Mouse (Mus musculus): ENCODE data around the gene Rab37. TPM values are rescaled to one million over a fixed set of nuclear protein-coding genes. Genes with fewer than 3 reads are reported as not detected.
A peak's percentile ranks its signal among the peaks of the same experiment; 100 is the strongest.

The Rab37 gene
- total RNA-seq, 2 experiments from 2014 or later, result 2.3 to 2.7 TPM

DNA sequence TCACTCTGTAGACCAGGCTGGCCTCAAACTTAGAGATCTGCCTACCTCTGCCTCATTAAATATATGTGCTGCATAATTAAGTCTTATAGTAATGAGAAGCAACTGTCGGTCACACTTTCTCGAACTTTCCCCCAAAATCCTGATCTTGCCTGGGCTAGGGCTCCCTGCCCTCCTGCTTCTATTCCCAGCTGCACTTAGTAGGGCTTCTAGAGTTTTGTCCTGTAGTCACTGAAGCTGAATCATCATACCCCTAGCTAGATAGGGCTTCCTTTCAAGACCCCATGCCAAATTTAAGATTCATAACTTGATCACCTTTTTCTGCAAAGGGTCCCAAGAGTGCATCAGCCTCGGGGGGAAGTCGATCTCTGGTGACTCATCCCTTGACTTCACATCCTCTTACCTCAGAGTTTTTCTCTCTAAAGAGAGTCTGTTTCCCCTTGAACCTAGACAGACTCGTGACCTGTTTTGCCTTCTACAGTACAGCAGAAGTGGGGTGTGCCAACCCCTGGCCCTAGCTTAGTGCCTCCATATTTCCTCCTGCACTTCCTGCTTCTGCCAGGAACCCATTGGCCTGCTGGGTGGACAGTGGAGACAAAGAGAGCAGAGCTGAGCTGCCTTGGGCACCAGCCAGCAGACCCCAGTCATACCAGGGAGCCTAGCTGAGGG lies 47.5 kb downstream of the Rab37 start:
- no peak for DNase-seq

DNA sequence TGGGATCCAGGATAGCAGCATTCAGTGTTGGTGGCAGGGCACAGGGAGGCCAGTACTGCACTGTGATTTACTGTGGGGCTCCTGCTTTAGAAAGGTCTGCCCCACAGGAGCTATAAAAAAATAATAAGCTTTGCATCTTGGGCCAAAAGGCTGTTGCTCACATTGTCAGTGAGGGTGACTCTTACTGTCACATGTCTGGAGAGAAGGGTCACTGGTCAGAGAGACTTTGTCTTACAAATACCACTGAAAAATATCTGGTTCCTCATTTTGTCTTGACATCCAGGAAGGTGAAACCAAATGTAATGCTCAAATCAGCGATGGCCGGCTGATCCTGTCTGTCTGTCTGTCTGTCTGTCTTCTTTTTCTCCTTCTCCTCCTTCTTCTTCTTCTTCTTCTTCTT lies 50.7 kb downstream of the Rab37 start:
- DNase-seq, result no peak

DNA sequence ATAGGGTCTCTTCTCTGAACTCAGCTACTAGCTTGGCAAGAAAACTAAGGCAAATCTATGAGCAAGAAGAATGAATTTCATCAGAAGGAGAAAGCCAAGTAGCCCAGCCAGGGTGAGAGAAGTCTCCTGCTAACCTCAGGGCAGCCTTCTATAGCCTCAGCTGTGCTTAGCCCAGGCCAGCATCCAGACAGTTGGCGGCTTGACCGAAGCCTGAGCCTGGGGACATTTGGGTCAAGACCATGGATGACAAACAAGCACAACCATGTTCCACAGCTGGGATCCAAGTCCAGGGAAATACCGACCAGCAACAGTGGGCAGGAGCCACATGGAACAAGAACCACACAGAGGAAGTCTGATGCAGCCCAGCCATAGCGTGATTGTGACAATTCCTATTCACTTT lies 56.6 kb downstream of the Rab37 start:
- DNase-seq, result no peak

DNA sequence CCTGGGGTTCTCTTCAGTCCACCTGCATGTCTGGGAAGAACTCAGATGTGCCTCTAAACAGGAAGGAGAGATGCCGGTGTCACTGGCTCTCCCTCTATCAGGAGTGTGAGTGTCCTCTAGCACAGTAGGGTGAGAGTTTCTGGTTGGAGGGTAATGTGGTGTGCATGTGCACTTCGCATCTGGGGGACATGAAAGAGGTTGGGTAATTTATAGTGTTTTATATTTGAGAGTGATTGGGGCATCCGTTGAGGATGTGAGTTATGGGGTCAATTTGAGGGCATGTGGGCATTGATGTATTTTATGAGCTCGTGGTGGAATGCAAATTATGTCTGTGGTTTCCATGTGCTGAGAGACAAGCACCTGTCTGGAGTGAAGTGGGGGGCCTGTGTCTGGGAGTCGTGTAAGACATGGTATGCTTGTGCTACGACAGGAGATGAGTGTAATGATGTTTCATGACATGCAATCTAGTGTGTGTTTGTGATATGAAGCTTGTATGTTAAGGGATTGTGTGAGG lies 59.6 kb downstream of the Rab37 start:
- DNase-seq, result no peak

DNA sequence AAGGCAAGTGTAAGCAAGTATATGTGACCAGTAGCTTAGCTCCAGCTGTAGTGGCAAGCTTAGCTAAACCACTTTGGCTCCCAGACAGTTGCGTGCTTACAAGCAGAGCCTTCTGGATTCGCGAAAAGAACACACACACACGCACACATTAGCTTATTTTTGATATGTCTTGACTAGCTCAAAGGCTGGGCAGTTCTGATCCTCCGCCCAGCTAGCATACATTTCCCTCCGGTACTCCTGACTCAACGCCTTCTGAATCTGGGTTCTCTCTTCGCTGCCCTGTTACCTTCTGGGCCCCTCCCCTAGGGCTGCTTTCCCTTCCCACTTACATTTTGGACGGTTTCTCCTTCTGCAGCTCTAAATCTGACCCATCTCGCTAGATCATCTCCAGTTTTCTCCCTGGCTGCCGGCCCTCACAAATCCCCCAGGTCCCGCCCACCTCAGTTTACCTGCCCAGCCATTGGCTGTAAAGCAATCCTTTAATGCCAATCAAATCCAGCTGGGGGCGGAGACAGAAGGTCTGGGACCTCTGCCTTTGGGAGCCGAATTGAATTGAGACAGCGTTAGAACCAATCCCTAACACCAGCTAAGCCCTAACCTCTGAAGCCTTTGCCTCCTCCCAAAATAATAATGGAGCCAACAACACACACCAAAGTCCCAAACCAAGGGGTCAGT lies 60.7 kb downstream of the Rab37 start:
- DNase-seq, result no peak

- no peak for DNase-seq
Measured at GRCm38 (mm10) chr11:115153088-115153487, 61.9 kb downstream of the Rab37 start.

- DNase-seq, result peak; percentile 43 to 51
Measured at GRCm38 (mm10) chr11:115153699-115154292, 62.6 kb downstream of the Rab37 start.

DNA sequence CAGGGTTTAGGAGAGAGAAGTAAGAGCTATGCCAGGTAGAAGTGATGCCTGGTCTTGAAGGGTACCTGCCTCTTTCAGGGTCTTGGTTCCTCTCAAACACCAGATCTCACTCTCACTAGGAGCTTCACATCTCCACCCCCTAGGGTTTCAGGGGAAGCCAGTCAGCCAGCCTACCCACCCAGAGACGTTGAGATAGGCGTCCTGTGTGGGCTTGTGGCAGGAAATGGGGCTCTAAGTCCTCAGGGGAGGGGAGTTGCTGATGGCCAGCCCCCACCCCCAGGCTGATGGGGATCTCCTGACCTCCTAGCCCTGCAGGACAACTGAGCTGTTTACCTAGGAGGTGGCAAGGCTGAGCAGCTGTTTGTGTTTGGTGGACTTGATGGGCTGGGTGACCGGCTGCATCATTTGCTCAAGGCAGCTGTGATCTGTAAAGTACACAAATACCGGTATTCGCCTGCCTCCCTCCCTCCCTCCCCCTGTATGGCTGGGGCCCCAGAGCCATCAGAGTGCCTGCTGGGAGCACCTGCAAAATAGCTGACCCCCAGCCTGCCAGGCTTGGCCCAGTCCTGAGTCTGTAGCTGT lies 63.9 kb downstream of the Rab37 start:
- DNase-seq, result no peak

- DNase-seq, result no peak
Measured at GRCm38 (mm10) chr11:115157933-115158719, 66.9 kb downstream of the Rab37 start.

- DNase-seq, result peak in 1 of 2 experiments; percentile 54
Measured at GRCm38 (mm10) chr11:115160016-115160797, 69.0 kb downstream of the Rab37 start.

GRCm38 (mm10) chr11:115160883-115161577 lies 69.8 kb downstream of the Rab37 start:
- peak; percentile 53 to 62 for DNase-seq

DNA sequence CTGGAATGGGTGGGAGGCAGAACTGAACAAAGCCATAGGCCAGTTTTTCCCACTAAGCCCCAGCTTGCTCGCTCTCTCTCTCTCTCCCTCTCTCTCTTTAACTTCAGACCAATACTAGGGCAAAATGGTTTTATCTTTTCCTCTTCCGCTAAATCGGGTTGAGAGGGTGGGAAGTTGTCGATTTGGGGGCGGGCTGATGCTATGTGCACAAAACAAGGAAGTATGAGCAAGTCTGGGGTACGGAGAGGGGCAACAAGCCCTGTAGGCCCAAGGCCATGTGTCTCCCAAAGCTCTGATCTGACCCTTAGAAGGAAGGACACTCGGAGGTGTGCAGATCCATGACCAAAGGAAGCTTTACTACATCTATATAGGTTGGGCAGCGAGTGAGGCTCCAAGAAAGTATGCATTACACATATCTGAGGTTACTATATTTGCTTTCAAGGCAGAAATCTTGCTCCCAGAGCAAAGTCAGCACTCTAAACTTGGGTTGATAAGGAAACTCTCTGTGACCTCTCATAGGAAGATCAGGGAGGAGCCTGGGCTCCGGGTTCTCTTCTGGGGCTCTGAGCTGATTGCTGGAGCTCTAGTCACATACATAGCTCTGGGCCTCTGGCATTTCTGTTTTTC lies 70.5 kb downstream of the Rab37 start:
- DNase-seq, result no peak

- DNase-seq, result no peak
Measured at GRCm38 (mm10) chr11:115162205-115162601, 71.0 kb downstream of the Rab37 start.

GRCm38 (mm10) chr11:115162832-115163480 lies 71.7 kb downstream of the Rab37 start, which contains the start of gene Slc9a3r1:
Gene Slc9a3r1 (plus strand): TSS chr11:115163341.
- peak; percentile 91 to 93 for DNase-seq

GRCm38 (mm10) chr11:115163568-115164150 lies 72.4 kb downstream of the Rab37 start:
- DNase-seq, result no peak

- DNase-seq, result no peak
Measured at GRCm38 (mm10) chr11:115164341-115164975, 73.2 kb downstream of the Rab37 start.

DNA sequence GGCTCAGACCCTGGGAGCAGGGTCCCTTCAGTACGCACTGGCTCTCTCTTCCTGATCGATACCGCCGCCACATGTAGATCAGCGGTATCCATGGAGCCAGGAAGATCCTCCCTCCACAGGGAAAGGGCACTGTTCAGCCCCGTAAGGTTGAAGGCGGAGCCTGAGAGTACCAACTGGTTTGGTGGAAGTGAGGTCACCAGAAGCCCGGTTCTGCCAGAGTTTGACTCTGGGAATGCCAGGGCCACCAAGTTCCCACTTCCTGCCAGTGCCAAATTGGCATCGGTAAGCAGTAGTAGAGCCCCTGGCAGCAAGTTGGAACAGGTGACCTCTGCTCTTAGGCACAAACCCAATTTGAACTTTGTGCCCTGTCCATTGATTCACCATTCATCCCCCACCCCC lies 73.7 kb downstream of the Rab37 start:
- peak; percentile 30 to 58 for DNase-seq

DNA sequence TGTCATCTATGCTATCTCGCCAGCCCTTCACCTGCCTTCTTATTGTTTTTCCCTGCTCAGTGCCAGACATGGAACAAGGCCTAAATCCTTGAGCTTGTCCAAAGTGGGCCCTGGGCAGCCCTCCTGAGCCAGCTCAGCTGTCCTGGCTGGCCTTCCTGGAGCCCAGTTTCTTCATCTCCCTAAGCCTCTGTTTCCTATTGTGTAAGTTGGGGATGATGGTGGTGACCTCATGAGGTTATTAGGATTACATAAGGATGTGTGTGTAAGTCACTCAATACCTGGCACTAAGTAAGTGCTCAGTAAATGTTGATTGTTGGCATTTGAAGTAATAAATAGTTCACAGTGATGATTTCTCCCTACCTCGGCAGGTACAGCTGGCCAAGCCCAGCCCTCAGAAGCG lies 75.5 kb downstream of the Rab37 start:
- DNase-seq, result no peak
